ENCODE assay signal across 10 mouse cellular contexts in genomic region chr13:38010444-38010910, GRCm38 (mm10). TPM values are rescaled to one million over a fixed set of nuclear protein-coding genes. Genes with fewer than 3 reads are reported as not detected.
A peak's percentile ranks its signal among the peaks of the same experiment; 100 is the strongest.
DNase-seq lines count a peak whose midpoint lies in the region; ATAC-seq lines count a peak whose summit lies in the region.
"Had no signal": no experiment of that assay in that cellular context is flagged by ENCODE, and none has a peak within 500 bp of the region (broad histone marks: within the 10 kb centered on the region; RNA-seq: fewer than 3 reads in every experiment).

No protein-coding gene starts in this region.

- ATAC-seq in erythroblast, adult 5-6 weeks (replicated peaks; ENCODE audit: low FRiP score, poor library complexity, severe bottlenecking): peak; percentile 90
- ATAC-seq in megakaryocyte, adult 5-6 weeks (ENCODE audit: poor library complexity, severe bottlenecking): peak; percentile 91
- ATAC-seq: midbrain, embryonic 16.5 days had no signal

- peak; percentile 21 to 24 for DNase-seq in CD8-positive naive resting alpha-beta T cell, adult 2 months (ENCODE audit: low read depth in 2 of 2, low spot score in 2 of 2)
- peak; percentile 52 to 72 for DNase-seq in spleen, postnatal 4 days (ENCODE audit: low spot score in 2 of 2)
- no peak for DNase-seq in adrenal gland, adult (ENCODE audit: inconsistent age in 2 of 2, low spot score in 1 of 2)
- DNase-seq in cerebellum, adult 11 months: no peak
- no peak for DNase-seq in embryo, embryonic 10.5 days (ENCODE audit: low spot score)
- DNase-seq: cerebellum, postnatal 14 days; gastrocnemius, adult 2 months had no signal

RNA-seq across cellular contexts. Expression of gene Ssr1, which starts 16.5 kb away (rescaled TPM):
- 37.0 and 44.4 TPM in 2 replicates for total RNA-seq in erythroblast, adult 5-6 weeks (2015; ENCODE audit: low replicate concordance)
- 37.4 and 46.7 TPM in 2 replicates for total RNA-seq in erythroblast, adult 5-6 weeks (2017; ENCODE audit: low replicate concordance)
- 96.5 and 104 TPM in 2 replicates for total RNA-seq in megakaryocyte, adult 5-6 weeks (2015)
- total RNA-seq in megakaryocyte, adult 5-6 weeks (2017): 126 and 148 TPM in 2 replicates

RNA-seq across cellular contexts. Expression of gene Riok1, which starts 26.3 kb away (rescaled TPM):
- 23.8 and 29.8 TPM in 2 replicates for total RNA-seq in erythroblast, adult 5-6 weeks (2015; ENCODE audit: low replicate concordance)
- total RNA-seq in erythroblast, adult 5-6 weeks (2017; ENCODE audit: low replicate concordance): 38.7 and 46.4 TPM in 2 replicates
- 38.3 and 42.2 TPM in 2 replicates for total RNA-seq in megakaryocyte, adult 5-6 weeks (2015)
- 85.5 and 96.3 TPM in 2 replicates for total RNA-seq in megakaryocyte, adult 5-6 weeks (2017)

RNA-seq across cellular contexts. Expression of gene Cage1, which starts 26.4 kb away (rescaled TPM):
- total RNA-seq in erythroblast, adult 5-6 weeks (2015; ENCODE audit: low replicate concordance): 0.58 TPM in 1 of 2 replicates, not detected in the other
- total RNA-seq in erythroblast, adult 5-6 weeks (2017; ENCODE audit: low replicate concordance): 1.0 and 3.6 TPM in 2 replicates
- 0.32 and 0.36 TPM in 2 replicates for total RNA-seq in megakaryocyte, adult 5-6 weeks (2015)
- total RNA-seq in megakaryocyte, adult 5-6 weeks (2017): 0.73 and 1.5 TPM in 2 replicates

Comparison
In these comparisons a context has a peak if more than half of its experiments do, and no peak if none do; other contexts are left out.
1. DNase-seq: peak in CD8-positive naive resting alpha-beta T cell, adult 2 months (2 of 2) and spleen, postnatal 4 days (2 of 2); none in adrenal gland, adult (0 of 2), cerebellum, adult 11 months (single experiment) and embryo, embryonic 10.5 days (single experiment).